In the genomic region with DNA sequence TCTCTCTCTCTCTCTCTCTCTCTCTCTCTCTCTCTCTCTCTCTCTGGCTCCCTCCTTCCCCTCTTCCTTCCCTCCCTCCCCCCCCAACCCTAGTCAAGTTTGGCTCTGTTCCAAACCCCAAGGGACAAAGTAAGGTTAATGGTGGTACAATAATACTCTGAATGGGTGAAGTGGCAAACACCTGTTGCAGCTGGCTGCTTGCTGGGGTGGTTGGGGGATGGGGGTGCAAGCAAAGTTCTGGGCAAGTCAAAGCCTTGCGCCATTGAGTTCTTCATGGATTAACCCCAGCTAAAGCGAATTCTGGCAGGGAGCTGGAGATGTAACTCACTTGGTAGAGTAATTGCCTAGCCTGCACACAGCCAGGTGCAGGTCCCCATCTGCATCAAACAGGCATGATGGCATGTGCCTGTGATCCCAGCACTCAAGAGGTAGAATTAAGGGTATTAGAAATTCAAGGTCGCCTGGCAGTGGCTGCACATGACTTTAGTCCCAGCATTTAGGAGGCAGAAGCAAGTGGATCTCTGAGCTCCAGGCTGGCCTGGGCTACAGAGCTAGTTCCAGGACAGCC, we compare ENCODE assay signal across 20 mouse cellular contexts. TPM values are rescaled to one million over a fixed set of nuclear protein-coding genes. Genes with fewer than 3 reads are reported as not detected.
DNase-seq lines count a peak whose midpoint lies in the region; ATAC-seq and TF ChIP-seq lines count a peak whose summit lies in the region.
"Had no signal": no experiment of that assay in that cellular context is flagged by ENCODE, and none has a peak within 500 bp of the region (broad histone marks: within the 10 kb centered on the region; RNA-seq: fewer than 3 reads in every experiment).

No protein-coding gene starts in this region.

- H3K79me2 ChIP-seq in liver, adult 2 months (ENCODE audit: control insufficient read depth, insufficient read depth, low read length) = no peaks in the 10 kb centered on the region

- WGBS in liver, adult 2 months = 25% methylated on average over 3 of the region's 3 CpGs
- 30% methylated on average over 3 of the region's 3 CpGs for WGBS in liver, embryonic 11.5 days
- 33% methylated on average over 3 of the region's 3 CpGs for WGBS in limb, embryonic 10.5 days

- H3K27me3 ChIP-seq in liver, adult 2 months (ENCODE audit: control insufficient read depth, insufficient read depth, low read length) = no peaks in the 10 kb centered on the region
- peaks cover 14% of the 10 kb centered on the region for H3K27me3 ChIP-seq in liver, embryonic 11.5 days (replicated peaks; ENCODE audit: control insufficient read depth, insufficient read depth, low read length)
- H3K27me3 ChIP-seq in ES-Bruce4 (ENCODE audit: control insufficient read depth, insufficient read depth, low read length, poor library complexity, severe bottlenecking) = no peaks in the 10 kb centered on the region
- peaks cover 26% of the 10 kb centered on the region for H3K27me3 ChIP-seq in limb, embryonic 10.5 days (ENCODE audit: low read depth, poor library complexity, severe bottlenecking)

- ATAC-seq in liver, embryonic 11.5 days (replicated peaks; ENCODE audit: low FRiP score) = no peak
- ATAC-seq: forebrain, embryonic 16.5 days; inflammation-experienced regulatory T-cells, adult 6 months had no signal

- H3K36me3 ChIP-seq in liver, adult 2 months (ENCODE audit: control insufficient read depth, insufficient read depth, low read length) = no peaks in the 10 kb centered on the region
- H3K36me3 ChIP-seq in liver, embryonic 11.5 days (ENCODE audit: control insufficient read depth, insufficient read depth, low read length) = no peaks in the 10 kb centered on the region
- H3K36me3 ChIP-seq in ES-Bruce4 (ENCODE audit: control insufficient read depth, insufficient read depth, low read length, poor library complexity, severe bottlenecking) = 0 out of 2 replicates have a peak, but pooled peaks cover under 1% of the 10 kb centered on the region
- H3K36me3 ChIP-seq in limb, embryonic 10.5 days = peaks cover 1% of the 10 kb centered on the region; the same call in 1 of the 2 replicates
- H3K36me3 ChIP-seq: hindbrain, embryonic 12.5 days; liver, embryonic 13.5 days had no signal

- H3K4me2 ChIP-seq in liver, embryonic 11.5 days = no peak overlapping the region
- H3K4me2 ChIP-seq: hindbrain, embryonic 12.5 days; liver, embryonic 13.5 days had no signal

- peaks cover 28% of the 10 kb centered on the region for H3K4me1 ChIP-seq in liver, adult 2 months (ENCODE audit: control insufficient read depth, insufficient read depth, low read length)
- no peaks in the 10 kb centered on the region for H3K4me1 ChIP-seq in liver, embryonic 11.5 days (replicated peaks; ENCODE audit: control insufficient read depth, insufficient read depth, low read length)
- H3K4me1 ChIP-seq in ES-Bruce4 (ENCODE audit: control insufficient read depth, insufficient read depth, low read length) = peaks cover 5% of the 10 kb centered on the region
- H3K4me1 ChIP-seq in limb, embryonic 10.5 days = peaks cover 31% of the 10 kb centered on the region
- H3K4me1 ChIP-seq: hindbrain, embryonic 12.5 days; liver, embryonic 13.5 days had no signal

- no peak for TF ChIP-seq CTCF in liver, adult 2 months (IDR thresholded peaks at IDR 0.05; ENCODE audit: low read depth, low read length)
- no peak for TF ChIP-seq CTCF in ES-Bruce4 (IDR thresholded peaks at IDR 0.05; ENCODE audit: low read depth, low read length)

- no peak overlapping the region for H3K9ac ChIP-seq in liver, adult 2 months (ENCODE audit: low read depth, low read length)
- no peak overlapping the region for H3K9ac ChIP-seq in liver, embryonic 11.5 days (ENCODE audit: low read depth, low read length)
- H3K9ac ChIP-seq in ES-Bruce4 (ENCODE audit: low read depth, poor library complexity, severe bottlenecking) = no peak overlapping the region
- H3K9ac ChIP-seq: hindbrain, embryonic 12.5 days; liver, embryonic 13.5 days had no signal

- no peaks in the 10 kb centered on the region for H3K9me3 ChIP-seq in liver, embryonic 11.5 days (ENCODE audit: control insufficient read depth, low read length)
- no peaks in the 10 kb centered on the region for H3K9me3 ChIP-seq in ES-Bruce4 (replicated peaks; ENCODE audit: control insufficient read depth, insufficient read depth, low read length, poor library complexity, severe bottlenecking)
- H3K9me3 ChIP-seq in limb, embryonic 10.5 days (replicated peaks) = no peaks in the 10 kb centered on the region
- H3K9me3 ChIP-seq: hindbrain, embryonic 12.5 days; liver, embryonic 13.5 days had no signal

- no peak for TF ChIP-seq POLR2A in liver, adult 2 months (IDR thresholded peaks at IDR 0.05; ENCODE audit: extremely low read depth, insufficient read depth, low read length)
- no peak for TF ChIP-seq POLR2A in ES-Bruce4 (IDR thresholded peaks at IDR 0.05; ENCODE audit: insufficient read depth, low read length)

- no peak overlapping the region for H3K4me3 ChIP-seq in liver, adult 2 months (ENCODE audit: insufficient read depth, low read depth, low read length)
- no peak overlapping the region for H3K4me3 ChIP-seq in liver, embryonic 11.5 days (ENCODE audit: low read depth, low read length)
- H3K4me3 ChIP-seq in ES-Bruce4 (ENCODE audit: low read depth, low read length) = no peak overlapping the region
- no peak overlapping the region for H3K4me3 ChIP-seq in limb, embryonic 10.5 days
- H3K4me3 ChIP-seq: erythroblast, embryonic 14.5 days; heart, adult 2 months; hindbrain, embryonic 12.5 days; layer of hippocampus, adult 2 months; liver, embryonic 13.5 days had no signal

- intact Hi-C loops in gastrocnemius, postnatal 36 days (cut with DNase I) = no loop called here

- DNase-seq in liver, adult 2 months (ENCODE audit: extremely low read depth, low read depth, low spot score) = peak; percentile 46
- DNase-seq in liver, embryonic 11.5 days (ENCODE audit: low spot score) = no peak
- DNase-seq in kidney, adult 9 months = peak; percentile 71
- no peak for DNase-seq in limb, embryonic 10.5 days (ENCODE audit: low spot score)
- DNase-seq in embryo, embryonic 10.5 days (ENCODE audit: low spot score) = no peak
- DNase-seq in gastrocnemius, postnatal 36 days = no peak
- DNase-seq: adrenal gland, postnatal 10 days; cerebellum, adult 18-20 months; cerebellum, postnatal 36 days; heart, adult 2 months; liver, embryonic 13.5 days; midbrain, embryonic 14.5 days had no signal

- peak; percentile 20; the same call in 1 of the 2 replicates for TF ChIP-seq EP300 in ES-Bruce4 (IDR thresholded peaks at IDR 0.05; ENCODE audit: insufficient read depth, low read depth, low read length)

- H3K27ac ChIP-seq in liver, adult 2 months (replicated peaks; ENCODE audit: insufficient read depth, low read depth, low read length) = no peak overlapping the region
- no peak overlapping the region for H3K27ac ChIP-seq in liver, embryonic 11.5 days (ENCODE audit: low read depth, low read length)
- no peak overlapping the region for H3K27ac ChIP-seq in ES-Bruce4 (ENCODE audit: insufficient read depth, low read length)
- 0 out of 2 replicates have a peak overlapping the region, but pooled peaks have one; percentile 50 for H3K27ac ChIP-seq in limb, embryonic 10.5 days
- H3K27ac ChIP-seq: heart, adult 2 months; hindbrain, embryonic 12.5 days; layer of hippocampus, adult 2 months; liver, embryonic 13.5 days had no signal

RNA-seq across cellular contexts. Expression of gene Matn4, which starts 13.4 kb away (rescaled TPM):
- 0.07 and 0.09 TPM in 2 replicates for total RNA-seq in liver, adult 2 months (2014; rRNA removed)
- 0.04 and 0.05 TPM in 2 replicates for polyA plus RNA-seq in liver, adult 2 months (2012; rRNA removed)
- 0.14 and 0.32 TPM in 2 replicates for polyA plus RNA-seq in liver, embryonic 11.5 days (2014; fragmentation: Nextera tagmentation; extraction: Ambion mirVana)
- 0.93 and 1.7 TPM in 2 replicates for polyA plus RNA-seq in ES-Bruce4 (2011; ENCODE audit: insufficient read depth, insufficient read length, low read depth, missing spikeins)
- 0.15 and 3.0 TPM in 2 replicates for polyA plus RNA-seq in limb, embryonic 10.5 days (2016; fragmentation: Nextera tagmentation; extraction: Ambion mirVana)
- 1 to 10 TPM; 1.5 to 1.7 TPM for total RNA-seq in gastrocnemius, postnatal 36 days (2021)
- polyA plus RNA-seq: erythroblast, embryonic 14.5 days; midbrain, embryonic 14.5 days had no signal

RNA-seq across cellular contexts. Expression of gene Rbpjl, which starts 15.5 kb away (rescaled TPM):
- total RNA-seq in liver, adult 2 months (2014; rRNA removed) = 0.18 and 0.20 TPM in 2 replicates
- not detected in 2 replicates for polyA plus RNA-seq in liver, adult 2 months (2012; rRNA removed)
- 0.04 and 0.12 TPM in 2 replicates for polyA plus RNA-seq in liver, embryonic 11.5 days (2014; fragmentation: Nextera tagmentation; extraction: Ambion mirVana)
- not detected in 2 replicates for polyA plus RNA-seq in ES-Bruce4 (2011; ENCODE audit: insufficient read depth, insufficient read length, low read depth, missing spikeins)
- polyA plus RNA-seq in limb, embryonic 10.5 days (2016; fragmentation: Nextera tagmentation; extraction: Ambion mirVana) = 0.03 TPM in 1 of 2 replicates, not detected in the other
- not detected for total RNA-seq in gastrocnemius, postnatal 36 days (2021)
- total RNA-seq: gastrocnemius, adult 18-20 months; heart, adult 2 months had no signal
- polyA plus RNA-seq: embryonic facial prominence, embryonic 11.5 days; erythroblast, embryonic 14.5 days; inflammation-experienced regulatory T-cells, adult 6 months; midbrain, embryonic 14.5 days had no signal

RNA-seq across cellular contexts. Expression of gene Sdc4, which starts 25.3 kb away (rescaled TPM):
- total RNA-seq in liver, adult 2 months (2014; rRNA removed) = 511 and 573 TPM in 2 replicates
- 178 and 182 TPM in 2 replicates for polyA plus RNA-seq in liver, adult 2 months (2012; rRNA removed)
- polyA plus RNA-seq in liver, embryonic 11.5 days (2014; fragmentation: Nextera tagmentation; extraction: Ambion mirVana) = 38.9 and 39.2 TPM in 2 replicates
- polyA plus RNA-seq in ES-Bruce4 (2011; ENCODE audit: insufficient read depth, insufficient read length, low read depth, missing spikeins) = 212 and 213 TPM in 2 replicates
- 22.1 and 24.2 TPM in 2 replicates for polyA plus RNA-seq in limb, embryonic 10.5 days (2016; fragmentation: Nextera tagmentation; extraction: Ambion mirVana)
- total RNA-seq in gastrocnemius, postnatal 36 days (2021) = 10 to 100 TPM; 36.5 to 50.3 TPM

RNA-seq across cellular contexts. Expression of gene Slpi, which starts 29.5 kb away (rescaled TPM):
- 0.94 and 1.4 TPM in 2 replicates for total RNA-seq in liver, adult 2 months (2014; rRNA removed)
- polyA plus RNA-seq in liver, adult 2 months (2012; rRNA removed) = 4.5 and 5.7 TPM in 2 replicates
- 9.4 and 11.6 TPM in 2 replicates for polyA plus RNA-seq in liver, embryonic 11.5 days (2014; fragmentation: Nextera tagmentation; extraction: Ambion mirVana)
- 1.6 and 1.8 TPM in 2 replicates for polyA plus RNA-seq in ES-Bruce4 (2011; ENCODE audit: insufficient read depth, insufficient read length, low read depth, missing spikeins)
- polyA plus RNA-seq in limb, embryonic 10.5 days (2016; fragmentation: Nextera tagmentation; extraction: Ambion mirVana) = 0.46 TPM in 1 of 2 replicates, not detected in the other
- 1 to 10 TPM in 1 of 2 experiments, not detected in 1; 1.1 TPM for total RNA-seq in gastrocnemius, postnatal 36 days (2021)
- polyA plus RNA-seq: erythroblast, embryonic 14.5 days; forebrain, embryonic 16.5 days; midbrain, embryonic 14.5 days had no signal

RNA-seq across cellular contexts. Expression of gene Sys1, which starts 38.4 kb away (rescaled TPM):
- 33.7 and 40.9 TPM in 2 replicates for total RNA-seq in liver, adult 2 months (2014; rRNA removed)
- 145 and 157 TPM in 2 replicates for polyA plus RNA-seq in liver, adult 2 months (2012; rRNA removed)
- 49.1 and 52.8 TPM in 2 replicates for polyA plus RNA-seq in liver, embryonic 11.5 days (2014; fragmentation: Nextera tagmentation; extraction: Ambion mirVana)
- 13.3 and 19.8 TPM in 2 replicates for polyA plus RNA-seq in ES-Bruce4 (2011; ENCODE audit: insufficient read depth, insufficient read length, low read depth, missing spikeins)
- 54.4 and 54.5 TPM in 2 replicates for polyA plus RNA-seq in limb, embryonic 10.5 days (2016; fragmentation: Nextera tagmentation; extraction: Ambion mirVana)
- 10 to 100 TPM; 17.2 to 20.3 TPM for total RNA-seq in gastrocnemius, postnatal 36 days (2021)

Comparison
In these comparisons a context has a peak if more than half of its experiments do, and no peak if none do; other contexts are left out.
1. DNase-seq: peak in liver, adult 2 months (single experiment) and kidney, adult 9 months (single experiment); none in liver, embryonic 11.5 days (single experiment), limb, embryonic 10.5 days (single experiment), embryo, embryonic 10.5 days (single experiment) and gastrocnemius, postnatal 36 days (0 of 2).